Mouse (Mus musculus) forebrain, postnatal 0 days (tissue): ENCODE results near the gene Litaf. TPM values are rescaled to one million over a fixed set of nuclear protein-coding genes. Genes with fewer than 3 reads are reported as not detected.

Experiments used
- ATAC-seq: fragments of 200-750 bp; cut with Nextera tagmentation; 2 replicates; pipeline ENCODE4 v1.8.0; 2017; ENCODE audit warnings: mild to moderate bottlenecking, moderate library complexity
- DNase-seq: peaks from one replicate; pipeline ENCODE4 v3.0.0-alpha.2; 2015
- H3K27ac ChIP-seq: fragments of 300-500 bp; sonication (generic); 2 replicates; pipeline ENCODE4 v1.5.1; 2014; ENCODE audit warnings: low read depth, mild to moderate bottlenecking, antibody characterized with exemption, low read length, moderate library complexity, mixed read lengths
- H3K27me3 ChIP-seq: fragments of 300-500 bp; sonication (generic); 2 replicates; pipeline ENCODE4 v1.6.1; 2014; ENCODE audit warnings: mild to moderate bottlenecking, low read length, mixed read lengths; ENCODE audit not compliant: insufficient read depth
- H3K36me3 ChIP-seq: fragments of 300-500 bp; sonication (generic); 2 replicates; pipeline ENCODE4 v1.6.1; 2014; ENCODE audit warnings: mild to moderate bottlenecking, moderate library complexity; ENCODE audit not compliant: insufficient read depth
- H3K4me1 ChIP-seq: fragments of 300-500 bp; sonication (generic); 2 replicates; pipeline ENCODE4 v1.6.1; 2014; ENCODE audit warnings: antibody characterized with exemption; ENCODE audit not compliant: insufficient read depth
- H3K4me2 ChIP-seq: fragments of 300-500 bp; sonication (generic); 2 replicates; pipeline ENCODE4 v1.6.1; 2014; ENCODE audit warnings: low read depth, mild to moderate bottlenecking, moderate library complexity
- H3K4me3 ChIP-seq: fragments of 300-500 bp; sonication (generic); 2 replicates; pipeline ENCODE4 v1.5.1; 2014; ENCODE audit warnings: low read depth, low read length, mixed read lengths
- H3K9ac ChIP-seq: fragments of 300-500 bp; sonication (generic); 2 replicates; pipeline ENCODE4 v1.6.1; 2014; ENCODE audit warnings: mild to moderate bottlenecking
- H3K9me3 ChIP-seq: fragments of 300-500 bp; sonication (generic); 2 replicates; pipeline ENCODE4 v1.6.1; 2016; ENCODE audit warnings: low read length
- CTCF ChIP-seq: sonication (generic); IDR thresholded peaks from 2 replicates; pipeline ENCODE4 v1.5.1; 2016; ENCODE audit warnings: antibody characterized with exemption, control low read depth, low read depth
- WGBS: fragments of 180-500 bp; shearing (Covaris S2); extraction: QIAGEN DNeasy Blood & Tissue Kit; methylation state at CpG from one replicate; pipeline ENCODE4 v1.1.7; 2014; 5-methylcytosine and 5-hydroxymethylcytosine counted together
- polyA plus RNA-seq: library from polyadenylated mRNA; unstranded; fragments of >200 nt; fragmentation: Nextera tagmentation; extraction: Ambion mirVana; gene quantifications from 2 replicates; pipeline ENCODE4 v1.2.1, GENCODE M21; 2015
- total RNA-seq: library from RNA; depleted of rRNA; stranded (reverse); fragments of >200 nt; gene quantifications from 2 replicates; pipeline ENCODE4 v1.2.3, GENCODE M21; 2014

Litaf gene
- total and polyA plus RNA-seq, 2 experiments from 2014 or later = 16.9 to 24.0 TPM

GRCm38 (mm10) chr16:11012571-11013463 is 53.1 kb downstream of the Litaf start:
- ATAC-seq (peak; percentile 77), DNase-seq (peak; percentile 46)
- Histone ChIP-seq H3K36me3 (no peaks in the 10 kb centered on the region), H3K4me3 (no peak overlapping the region), H3K27me3 (no peaks in the 10 kb centered on the region), H3K27ac (no peak overlapping the region), H3K4me1 (no peaks in the 10 kb centered on the region), H3K9ac (no peak overlapping the region), H3K4me2 (no peak overlapping the region), H3K9me3 (no peaks in the 10 kb centered on the region)
- 54% methylated on average over 11 of the region's 11 CpGs for WGBS
- no peak for TF ChIP-seq CTCF

- ATAC-seq = no peak
- Histone ChIP-seq H3K27me3 (no peaks in the 10 kb centered on the region), H3K9me3 (no peaks in the 10 kb centered on the region), H3K27ac (no peak overlapping the region), H3K9ac (no peak overlapping the region), H3K4me3 (no peak overlapping the region), H3K36me3 (no peaks in the 10 kb centered on the region), H3K4me1 (no peaks in the 10 kb centered on the region), H3K4me2 (no peak overlapping the region)
- no peak for DNase-seq
- WGBS = 92% methylated on average over 4 of the region's 4 CpGs
- no peak for TF ChIP-seq CTCF
Measured at GRCm38 (mm10) chr16:11011939-11012338, 54.0 kb downstream of the Litaf start.

- Histone ChIP-seq H3K4me1 (no peaks in the 10 kb centered on the region), H3K36me3 (no peaks in the 10 kb centered on the region), H3K27me3 (no peaks in the 10 kb centered on the region), H3K9me3 (no peaks in the 10 kb centered on the region), H3K27ac (no peak overlapping the region), H3K4me2 (no peak overlapping the region), H3K9ac (no peak overlapping the region), H3K4me3 (no peak overlapping the region)
- WGBS = 92% methylated on average over 2 of the region's 2 CpGs
- no peak for ATAC-seq
- no peak for DNase-seq
- no peak for TF ChIP-seq CTCF
Measured at GRCm38 (mm10) chr16:11011206-11011605, 54.8 kb downstream of the Litaf start.

- no peak for ATAC-seq
- Histone ChIP-seq H3K27me3 (no peaks in the 10 kb centered on the region), H3K4me2 (no peak overlapping the region), H3K9ac (no peak overlapping the region), H3K36me3 (no peaks in the 10 kb centered on the region), H3K9me3 (no peaks in the 10 kb centered on the region), H3K27ac (no peak overlapping the region), H3K4me3 (no peak overlapping the region), H3K4me1 (no peaks in the 10 kb centered on the region)
- 90% methylated on average over 4 of the region's 4 CpGs for WGBS
- no peak for TF ChIP-seq CTCF
- DNase-seq = no peak
Measured at GRCm38 (mm10) chr16:11010270-11010669, 55.7 kb downstream of the Litaf start.

- H3K9ac ChIP-seq = no peak overlapping the region
- WGBS = 40% methylated on average over 15 of the region's 15 CpGs
Measured at GRCm38 (mm10) chr16:11008162-11008991, 57.6 kb downstream of the Litaf start.

DNA sequence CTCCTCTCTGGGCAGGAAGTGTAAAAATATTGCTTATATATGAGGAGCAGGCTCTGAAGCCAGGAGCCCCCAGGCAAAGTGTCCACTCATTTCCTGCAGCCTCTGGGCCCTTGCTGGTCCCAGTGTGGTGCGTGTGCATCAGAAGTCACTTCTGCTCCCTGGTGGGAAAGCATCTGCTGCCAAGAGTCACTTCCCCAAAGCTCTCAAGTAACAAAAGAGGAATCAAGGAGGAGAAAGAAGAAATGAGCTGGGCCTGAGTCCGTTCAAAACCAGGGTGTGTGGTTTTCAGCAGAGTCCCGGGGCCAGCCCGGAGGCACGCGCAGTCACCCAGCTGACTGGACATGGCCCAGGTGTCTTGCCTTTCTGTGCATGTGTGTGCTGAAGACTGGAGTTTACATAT is 59.9 kb downstream of the Litaf start:
- WGBS = 79% methylated on average over 6 of the region's 6 CpGs

More at GRCm38 (mm10) chr16:11008162-11008991, 57.6 kb downstream of the Litaf start:
- ATAC-seq = peak; percentile 83
- no peak for TF ChIP-seq CTCF
- H3K4me1 ChIP-seq = no peaks in the 10 kb centered on the region
- no peak overlapping the region for H3K4me3 ChIP-seq
- no peaks in the 10 kb centered on the region for H3K27me3 ChIP-seq
- no peaks in the 10 kb centered on the region for H3K9me3 ChIP-seq
- no peak overlapping the region for H3K4me2 ChIP-seq
- no peaks in the 10 kb centered on the region for H3K36me3 ChIP-seq
- H3K27ac ChIP-seq = peak overlapping the region; percentile 64
- DNase-seq = peak; percentile 35

More for the DNA sequence above, 59.9 kb downstream of the Litaf start:
- Histone ChIP-seq H3K9me3 (no peaks in the 10 kb centered on the region), H3K4me1 (no peaks in the 10 kb centered on the region), H3K27ac (no peak overlapping the region), H3K9ac (no peak overlapping the region), H3K27me3 (no peaks in the 10 kb centered on the region), H3K4me2 (no peak overlapping the region), H3K4me3 (no peak overlapping the region), H3K36me3 (no peaks in the 10 kb centered on the region)
- DNase-seq = no peak
- ATAC-seq = no peak
- TF ChIP-seq CTCF = no peak
